Mouse (Mus musculus) adrenal gland, adult (tissue): ENCODE results near the gene Gm13289.
"Not testable (repeated sequence)": the region's sequence is repeated elsewhere in the genome, so short reads cannot be mapped to it uniquely, and the experiment has no call there.

ENCODE experiments used
- DNase-seq, 2 experiments: peaks; one replicate each; pipeline ENCODE4 v3.0.0; 2022 to 2023; ENCODE audit warnings: low spot score in 1 of 2; ENCODE audit not compliant: inconsistent age in 2 of 2

Gm13289 gene

DNA sequence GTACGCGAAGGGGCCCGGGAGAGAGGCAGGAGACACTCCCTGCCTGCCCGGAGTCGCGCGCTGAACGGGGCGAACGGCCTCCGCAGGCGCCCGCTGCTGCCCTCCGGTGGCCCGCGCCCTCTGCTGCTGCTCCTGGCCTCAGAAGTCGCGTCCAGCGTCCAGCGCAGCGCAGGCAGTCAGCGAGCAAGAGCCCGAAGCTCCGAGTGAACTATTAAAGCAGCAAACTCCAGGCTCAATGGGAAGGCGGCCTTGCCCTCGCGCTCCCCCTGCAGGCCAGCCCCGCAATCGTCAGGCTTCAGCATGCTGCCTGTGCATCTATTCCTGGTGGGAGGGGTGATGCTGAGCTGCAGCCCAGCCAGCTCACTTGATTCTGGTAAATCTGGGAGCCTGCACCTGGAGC, at the start of gene Gm13289:
TSS of gene Gm13289 (plus strand) at position 301 of the 400 bp plus-strand sequence.
- not testable (repeated sequence) for DNase-seq

DNA sequence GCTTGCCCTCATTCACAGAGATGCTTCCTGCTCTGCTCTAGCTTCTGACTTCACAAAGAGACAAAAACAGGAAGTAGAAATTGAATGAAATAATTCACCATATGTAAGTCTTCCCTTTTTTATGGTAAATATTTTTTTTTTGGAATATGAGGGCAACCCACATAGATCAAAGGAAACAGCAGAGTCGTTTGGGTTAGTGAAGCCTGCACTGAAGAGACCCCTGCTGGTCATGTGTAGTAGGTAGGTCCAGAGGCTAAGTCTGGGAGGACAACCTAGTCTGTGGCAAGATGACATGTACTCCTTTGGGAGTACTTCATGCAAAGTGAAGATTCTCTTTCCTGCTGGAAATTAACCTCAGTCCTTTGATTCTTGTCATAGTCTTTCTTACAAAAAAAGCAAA, 49.4 kb upstream of the Gm13289 start:
- peak in 1 of 2 experiments; percentile 75 for DNase-seq

DNA sequence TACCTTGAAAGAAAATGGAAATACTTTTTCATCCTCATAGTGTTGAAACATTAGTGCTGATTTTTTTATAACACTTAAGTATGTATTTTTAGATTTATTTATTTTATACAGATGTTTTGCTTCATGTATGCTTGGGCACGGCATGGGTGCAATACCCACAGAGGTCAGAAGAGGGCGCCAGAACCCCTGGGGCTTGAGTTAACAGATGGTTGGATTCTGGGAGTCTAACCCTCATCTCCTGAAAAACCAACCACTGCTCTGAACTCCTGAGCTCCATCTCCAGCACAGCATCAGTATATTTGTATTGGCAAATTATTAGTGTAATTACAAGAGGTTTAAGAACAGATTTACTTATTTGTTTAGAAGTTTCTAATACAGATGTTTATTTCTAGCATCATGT, 38.2 kb upstream of the Gm13289 start:
- peak; percentile 60 to 90 for DNase-seq

DNA sequence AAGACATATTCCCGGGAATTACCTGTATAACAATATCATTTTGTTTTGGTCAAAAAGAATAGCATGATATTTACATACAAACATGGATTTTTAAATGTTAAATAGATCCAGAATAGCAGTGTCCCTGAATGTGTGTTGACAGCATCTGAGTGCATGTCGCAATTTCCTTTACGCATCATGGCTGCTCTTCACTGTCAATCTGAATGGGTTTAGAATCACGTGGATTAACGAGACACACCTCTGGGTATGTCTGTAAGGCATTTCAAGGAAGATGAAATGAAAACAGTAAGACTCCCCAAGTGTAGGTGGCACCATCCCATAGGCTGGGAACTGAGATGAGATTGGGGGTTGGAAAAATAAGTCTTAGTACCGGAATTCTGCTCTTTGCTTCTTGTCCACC, 37.7 kb upstream of the Gm13289 start:
- no peak for DNase-seq

DNA sequence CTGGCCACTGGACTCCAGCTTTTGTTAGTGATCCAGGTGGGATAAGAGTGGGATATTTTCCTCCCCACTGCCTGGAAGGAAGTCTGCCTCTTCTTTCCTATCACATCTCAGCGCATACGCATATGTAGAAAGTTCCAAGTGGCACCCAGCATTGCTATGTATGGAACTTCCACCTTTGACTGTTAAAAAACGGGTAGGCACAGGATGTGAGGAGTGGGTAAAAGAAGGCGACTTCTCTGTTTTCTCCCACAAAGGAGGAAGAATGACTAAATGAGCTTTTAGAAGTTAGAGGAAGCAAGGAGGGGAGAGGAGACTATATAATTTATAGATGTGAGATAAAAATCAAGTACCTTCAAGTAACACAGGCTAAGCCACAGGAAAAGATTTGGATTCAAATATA, 35.3 kb upstream of the Gm13289 start:
- no peak for DNase-seq

DNA sequence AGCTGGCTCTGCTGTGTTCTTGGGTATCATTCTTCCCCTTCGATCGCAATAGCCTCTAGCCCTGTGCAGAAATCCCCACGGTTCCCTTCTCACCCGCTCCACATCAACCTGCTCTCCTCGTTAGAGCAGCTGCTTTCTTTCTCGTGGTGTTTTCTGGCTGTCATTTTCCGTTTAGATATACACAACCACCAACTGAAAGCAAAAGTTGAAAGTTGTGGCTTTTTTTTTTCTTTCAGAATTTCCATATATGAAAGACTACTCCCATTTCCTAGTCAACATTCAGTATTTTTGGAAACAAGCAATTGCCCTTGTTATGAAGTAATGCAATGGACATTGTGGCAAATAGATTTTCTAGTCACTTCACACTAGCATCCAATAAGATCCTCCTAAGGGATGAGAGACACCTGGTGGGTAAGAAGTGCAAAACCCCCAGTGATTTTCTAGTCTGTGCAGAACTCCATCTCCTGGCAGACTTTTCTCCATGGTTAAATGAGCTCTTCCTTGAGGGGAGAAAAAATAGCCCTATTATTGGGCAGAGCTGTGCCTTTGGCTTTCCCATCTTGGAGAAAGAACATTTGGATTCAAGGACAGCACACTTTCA, 33.9 kb upstream of the Gm13289 start:
- no peak for DNase-seq

DNA sequence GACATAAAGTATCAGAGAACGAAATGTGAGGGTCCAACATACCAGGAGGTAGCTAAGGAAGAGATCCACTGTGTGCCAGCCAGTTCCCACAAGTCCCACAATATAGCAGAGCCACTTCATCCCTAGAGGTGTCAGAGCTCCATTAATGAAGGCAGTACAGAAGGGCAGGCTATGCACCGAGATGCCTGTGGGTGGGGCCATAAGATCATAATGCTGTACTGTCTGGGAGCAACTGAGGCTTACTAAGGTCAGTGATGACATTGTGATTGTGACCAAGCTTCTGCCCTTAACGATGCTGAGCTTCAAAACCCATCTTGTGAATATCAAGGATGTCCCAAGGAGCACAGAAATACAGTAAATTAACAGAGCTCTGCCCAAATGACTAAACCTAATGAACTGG, 32.5 kb upstream of the Gm13289 start:
- no peak for DNase-seq

DNA sequence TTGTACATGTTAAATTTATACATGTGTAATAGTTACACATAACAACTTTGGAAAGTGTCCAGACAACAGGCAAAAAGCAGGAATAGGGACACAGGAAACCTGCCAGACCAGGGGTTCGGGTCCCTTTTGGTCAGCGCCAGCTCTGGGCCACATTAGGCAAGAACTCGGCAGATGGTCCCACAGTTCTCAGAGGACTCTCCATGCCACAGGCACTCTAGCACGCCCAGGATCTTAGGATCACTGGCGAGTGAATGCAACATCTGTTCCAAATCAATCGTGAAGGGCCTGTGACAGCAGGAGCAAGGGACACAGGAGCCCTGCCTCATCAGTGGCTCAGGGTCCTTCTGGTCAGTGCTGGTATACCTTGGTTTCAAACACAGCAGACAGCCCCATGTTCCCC, 26.8 kb upstream of the Gm13289 start:
- DNase-seq: no peak

DNA sequence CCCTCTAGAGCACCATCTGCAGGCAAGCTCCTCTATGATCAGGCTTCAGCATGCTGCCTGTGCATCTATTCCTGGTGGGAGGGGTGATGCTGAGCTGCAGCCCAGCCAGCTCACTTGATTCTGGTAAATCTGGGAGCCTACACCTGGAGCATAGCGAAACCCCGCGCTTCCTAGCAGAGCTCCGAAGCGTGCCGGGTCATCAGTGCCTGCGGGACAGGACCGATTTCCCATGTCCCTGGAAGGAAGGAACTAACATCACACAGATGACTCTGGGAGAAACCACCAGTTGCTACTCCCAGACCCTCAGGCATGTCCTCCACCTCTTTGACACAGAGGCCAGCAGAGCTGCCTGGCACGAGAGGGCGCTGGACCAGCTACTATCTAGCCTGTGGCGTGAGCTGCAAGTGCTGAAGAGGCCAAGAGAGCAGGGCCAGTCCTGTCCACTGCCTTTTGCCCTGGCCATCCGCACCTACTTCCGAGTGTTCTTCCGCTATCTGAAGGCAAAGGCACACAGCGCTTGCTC, 21.8 kb upstream of the Gm13289 start, which contains the start of gene Gm13271:
TSS of gene Gm13271 (plus strand) at position 51 of the 523 bp plus-strand sequence.
- DNase-seq: peak; percentile 75 to 92

DNA sequence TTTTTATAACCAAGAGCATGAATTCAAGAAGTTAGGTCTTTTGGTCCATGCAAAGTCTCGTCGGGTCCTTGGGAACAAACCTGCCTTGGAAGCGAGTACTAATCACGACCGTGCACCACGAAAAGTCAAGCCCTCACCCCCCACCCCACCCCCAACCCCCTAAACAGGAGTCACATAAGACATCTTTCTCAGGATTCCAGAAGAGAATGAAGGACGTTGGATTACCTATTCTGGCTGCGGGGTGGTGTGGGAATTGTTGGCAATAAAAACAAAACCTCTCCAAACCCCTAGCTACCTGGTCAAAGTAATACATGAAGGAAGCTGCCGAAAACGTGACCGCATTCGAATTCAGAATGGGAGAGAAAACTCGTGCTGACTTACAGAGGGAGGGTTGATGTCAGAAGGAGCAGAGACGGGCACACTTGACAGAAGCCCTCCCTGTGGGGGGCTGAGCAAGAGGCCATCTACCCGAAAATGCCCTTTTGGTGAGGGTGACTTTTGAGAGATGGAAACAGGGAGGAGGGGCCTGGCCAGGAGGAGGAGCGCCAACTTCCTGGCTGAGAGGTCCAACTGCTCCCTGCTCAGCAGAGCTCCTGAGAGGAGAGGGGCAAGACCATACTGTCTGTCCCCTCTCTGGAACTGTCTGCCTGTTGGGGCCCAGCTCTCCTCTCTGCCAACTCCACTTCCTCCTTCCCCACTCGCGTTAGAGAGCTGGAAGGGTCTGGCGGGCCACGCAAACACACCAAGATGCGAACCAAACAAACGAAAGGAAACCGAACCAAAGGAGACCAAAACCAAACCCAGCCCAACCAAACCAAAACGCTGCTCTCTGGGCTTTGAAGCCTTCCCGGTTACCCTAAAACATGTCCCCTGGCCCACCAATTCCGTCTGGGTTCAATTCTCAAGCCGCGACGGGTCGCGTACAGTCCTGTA, 19.9 kb upstream of the Gm13289 start:
- DNase-seq: peak in 1 of 2 experiments; percentile 81

DNA sequence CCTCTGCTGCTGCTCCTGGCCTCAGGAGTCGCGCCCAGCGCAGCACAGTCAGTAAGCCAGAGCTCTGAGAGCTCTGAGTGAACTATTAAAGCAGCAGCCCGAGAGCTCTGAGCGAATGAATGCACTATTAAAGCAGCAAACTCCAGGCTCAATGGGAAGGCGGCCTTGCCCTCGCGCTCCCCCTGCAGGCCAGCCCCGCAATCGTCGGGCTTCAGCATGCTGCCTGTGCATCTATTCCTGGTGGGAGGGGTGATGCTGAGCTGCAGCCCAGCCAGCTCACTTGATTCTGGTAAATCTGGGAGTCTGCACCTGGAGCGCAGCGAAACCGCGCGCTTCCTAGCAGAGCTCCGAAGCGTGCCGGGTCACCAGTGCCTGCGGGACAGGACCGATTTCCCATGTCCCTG, 19.1 kb upstream of the Gm13289 start:
- peak; percentile 92 to 99 for DNase-seq

DNA sequence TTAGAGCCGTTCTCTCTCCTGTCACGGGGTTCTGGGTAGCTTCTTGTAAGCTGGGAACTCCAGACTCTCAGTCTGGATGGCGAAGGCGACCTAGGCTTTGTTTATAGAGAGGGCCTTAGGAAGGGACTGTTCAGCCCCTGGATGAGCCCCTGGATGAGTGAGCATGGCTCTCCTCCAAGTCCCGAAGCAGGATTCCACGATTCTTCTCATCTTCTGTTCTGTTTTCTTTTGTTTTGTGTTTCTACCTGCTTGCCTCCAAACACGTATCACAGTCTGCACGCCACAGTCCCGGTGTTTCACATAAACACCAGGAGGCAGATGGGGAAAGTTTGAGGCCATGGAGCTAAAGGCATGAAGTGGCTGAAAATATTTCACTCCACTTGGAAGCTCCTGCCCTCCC, 18.0 kb upstream of the Gm13289 start:
- peak in 1 of 2 experiments; percentile 60 for DNase-seq

DNA sequence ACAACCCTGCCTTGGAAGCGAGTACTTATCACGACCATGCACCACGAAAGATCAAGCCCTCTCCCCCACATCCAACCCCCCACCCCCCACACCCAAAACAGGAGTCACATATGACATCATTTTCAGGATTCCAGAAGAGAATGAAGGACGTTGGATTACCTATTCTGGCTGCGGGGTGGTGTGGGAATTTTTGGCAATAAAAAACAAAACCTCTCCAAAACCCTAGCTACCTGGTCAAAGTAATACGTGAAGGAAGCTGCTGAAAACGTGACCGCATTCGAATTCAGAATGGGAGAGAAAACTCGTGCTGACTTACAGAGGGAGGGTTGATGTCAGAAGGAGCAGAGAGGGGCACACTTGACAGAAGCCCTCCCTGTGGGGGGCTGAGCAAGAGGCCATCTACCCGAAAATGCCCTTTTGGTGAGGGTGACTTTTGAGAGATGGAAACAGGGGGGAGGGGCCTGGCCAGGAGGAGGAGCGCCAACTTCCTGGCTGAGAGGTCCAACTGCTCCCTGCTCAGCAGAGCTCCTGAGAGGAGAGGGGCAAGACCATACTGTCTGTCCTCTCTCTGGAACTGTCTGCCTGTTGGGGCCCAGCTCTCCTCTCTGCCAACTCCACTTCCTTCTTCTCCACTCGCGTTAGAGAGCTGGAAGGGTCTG, 17.0 kb upstream of the Gm13289 start, which contains the start of gene Gm13283:
TSS of gene Gm13283 (plus strand) at position 510 of the 659 bp plus-strand sequence.
- peak; percentile 37 to 81 for DNase-seq

DNA sequence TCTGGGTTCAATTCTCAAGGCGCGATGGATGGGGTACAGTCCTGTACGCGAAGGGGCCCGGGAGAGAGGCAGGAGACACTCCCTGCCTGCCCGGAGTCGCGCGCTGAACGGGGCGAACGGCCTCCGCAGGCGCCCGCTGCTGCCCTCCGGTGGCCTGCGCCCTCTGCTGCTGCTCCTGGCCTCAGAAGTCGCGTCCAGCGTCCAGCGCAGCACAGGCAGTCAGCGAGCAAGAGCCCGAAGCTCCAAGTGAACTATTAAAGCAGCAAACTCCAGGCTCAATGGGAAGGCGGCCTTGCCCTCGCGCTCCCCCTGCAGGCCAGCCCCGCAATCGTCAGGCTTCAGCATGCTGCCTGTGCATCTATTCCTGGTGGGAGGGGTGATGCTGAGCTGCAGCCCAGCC, 16.3 kb upstream of the Gm13289 start:
- DNase-seq: peak; percentile 87 to 92

DNA sequence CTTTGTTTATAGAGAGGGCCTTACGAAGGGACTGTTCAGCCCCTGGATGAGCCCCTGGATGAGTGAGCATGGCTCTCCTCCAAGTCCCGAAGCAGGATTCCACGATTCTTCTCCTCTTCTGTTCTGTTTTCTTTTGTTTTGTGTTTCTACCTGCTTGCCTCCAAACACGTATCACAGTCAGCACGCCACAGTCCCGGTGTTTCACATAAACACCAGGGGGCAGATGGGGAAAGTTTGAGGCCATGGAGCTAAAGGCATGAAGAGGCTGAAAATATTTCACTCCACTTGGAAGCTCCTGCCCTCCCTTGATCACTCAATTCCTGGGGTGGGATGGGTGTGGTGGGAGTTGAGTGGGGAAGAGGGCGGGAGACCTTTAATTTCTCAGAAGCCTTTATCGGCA, 14.9 kb upstream of the Gm13289 start:
- DNase-seq: peak; percentile 71 to 88

DNA sequence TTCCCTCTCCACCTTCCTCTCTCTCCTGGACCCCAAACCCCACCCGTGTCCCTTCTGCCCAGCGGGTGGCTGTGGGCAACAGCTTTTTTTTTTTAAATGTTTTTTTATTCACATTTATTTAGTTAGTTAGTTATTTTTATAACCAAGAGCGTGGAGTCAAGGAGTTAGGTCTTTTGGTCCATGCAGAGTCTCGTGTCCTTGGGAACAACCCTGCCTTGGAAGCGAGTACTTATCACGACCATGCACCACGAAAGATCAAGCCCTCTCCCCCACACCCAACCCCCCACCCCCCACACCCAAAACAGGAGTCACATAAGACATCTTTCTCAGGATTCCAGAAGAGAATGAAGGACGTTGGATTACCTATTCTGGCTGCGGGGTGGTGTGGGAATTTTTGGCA, 14.4 kb upstream of the Gm13289 start:
- peak in 1 of 2 experiments; percentile 55 for DNase-seq

DNA sequence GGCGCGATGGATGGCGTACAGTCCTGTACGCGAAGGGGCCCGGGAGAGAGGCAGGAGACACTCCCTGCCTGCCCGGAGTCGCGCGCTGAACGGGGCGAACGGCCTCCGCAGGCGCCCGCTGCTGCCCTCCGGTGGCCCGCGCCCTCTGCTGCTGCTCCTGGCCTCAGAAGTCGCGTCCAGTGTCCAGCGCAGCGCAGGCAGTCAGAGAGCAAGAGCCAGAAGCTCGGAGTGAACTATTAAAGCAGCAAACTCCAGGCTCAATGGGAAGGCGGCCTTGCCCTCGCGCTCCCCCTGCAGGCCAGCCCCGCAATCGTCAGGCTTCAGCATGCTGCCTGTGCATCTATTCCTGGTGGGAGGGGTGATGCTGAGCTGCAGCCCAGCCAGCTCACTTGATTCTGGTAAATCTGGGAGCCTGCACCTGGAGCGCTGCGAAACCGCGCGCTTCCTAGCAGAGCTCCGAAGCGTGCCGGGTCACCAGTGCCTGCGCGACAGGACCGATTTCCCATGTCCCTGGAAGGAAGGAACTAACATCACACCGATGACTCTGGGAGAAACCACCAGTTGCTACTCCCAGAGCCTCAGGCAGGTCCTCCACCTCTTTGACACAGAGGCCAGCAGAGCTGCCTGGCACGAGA, 13.2 kb upstream of the Gm13289 start:
- DNase-seq: peak; percentile 79 to 90

DNA sequence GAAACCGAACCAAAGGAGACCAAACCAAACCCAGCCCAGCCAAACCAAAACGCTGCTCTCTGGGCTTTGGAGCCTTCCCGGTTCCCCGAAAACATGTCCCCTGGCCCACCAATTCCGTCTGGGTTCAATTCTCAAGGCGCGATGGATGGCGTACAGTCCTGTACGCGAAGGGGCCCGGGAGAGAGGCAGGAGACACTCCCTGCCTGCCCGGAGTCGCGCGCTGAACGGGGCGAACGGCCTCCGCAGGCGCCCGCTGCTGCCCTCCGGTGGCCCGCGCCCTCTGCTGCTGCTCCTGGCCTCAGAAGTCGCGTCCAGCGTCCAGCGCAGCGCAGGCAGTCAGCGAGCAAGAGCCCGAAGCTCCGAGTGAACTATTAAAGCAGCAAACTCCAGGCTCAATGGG, 3.2 kb upstream of the Gm13289 start, which contains the start of gene Gm13290:
TSS of gene Gm13290 (plus strand) at position 301 of the 400 bp plus-strand sequence.
- not testable (repeated sequence) for DNase-seq

DNA sequence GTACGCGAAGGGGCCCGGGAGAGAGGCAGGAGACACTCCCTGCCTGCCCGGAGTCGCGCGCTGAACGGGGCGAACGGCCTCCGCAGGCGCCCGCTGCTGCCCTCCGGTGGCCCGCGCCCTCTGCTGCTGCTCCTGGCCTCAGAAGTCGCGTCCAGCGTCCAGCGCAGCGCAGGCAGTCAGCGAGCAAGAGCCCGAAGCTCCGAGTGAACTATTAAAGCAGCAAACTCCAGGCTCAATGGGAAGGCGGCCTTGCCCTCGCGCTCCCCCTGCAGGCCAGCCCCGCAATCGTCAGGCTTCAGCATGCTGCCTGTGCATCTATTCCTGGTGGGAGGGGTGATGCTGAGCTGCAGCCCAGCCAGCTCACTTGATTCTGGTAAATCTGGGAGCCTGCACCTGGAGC, 2.8 kb downstream of the Gm13289 start, which contains the start of gene Gm13272:
TSS of gene Gm13272 (plus strand) at position 301 of the 400 bp plus-strand sequence.
- DNase-seq: not testable (repeated sequence)

DNA sequence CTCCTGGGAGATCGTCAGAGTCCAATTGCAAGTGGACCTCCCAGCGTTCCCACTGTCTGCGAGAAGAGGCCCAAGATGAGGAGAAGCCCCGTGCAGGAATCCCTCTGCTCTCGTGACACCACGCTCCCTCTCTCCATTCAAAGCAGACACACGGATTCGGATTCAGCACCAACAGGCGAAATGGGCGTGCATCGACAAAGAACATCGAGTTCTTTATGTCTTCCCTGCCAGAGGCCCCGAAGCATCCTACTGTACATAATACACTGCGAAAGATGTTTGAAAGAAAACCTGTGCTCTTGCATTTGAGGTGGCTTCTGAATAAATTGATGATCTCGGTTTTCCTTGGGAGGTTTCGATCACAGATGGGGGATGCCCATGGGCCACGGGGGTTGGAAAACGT, 3.6 kb downstream of the Gm13289 start:
- DNase-seq: peak in 1 of 2 experiments; percentile 39
